Mouse (Mus musculus): ENCODE results near the gene Ptgfrn. TPM values are rescaled to one million over a fixed set of nuclear protein-coding genes. Genes with fewer than 3 reads are reported as not detected.
A peak's percentile ranks its signal among the peaks of the same experiment; 100 is the strongest.

The Ptgfrn gene
- total RNA-seq (2022), result 10 to 100 TPM; 17.2 to 21.1 (median 19.8) TPM

DNA sequence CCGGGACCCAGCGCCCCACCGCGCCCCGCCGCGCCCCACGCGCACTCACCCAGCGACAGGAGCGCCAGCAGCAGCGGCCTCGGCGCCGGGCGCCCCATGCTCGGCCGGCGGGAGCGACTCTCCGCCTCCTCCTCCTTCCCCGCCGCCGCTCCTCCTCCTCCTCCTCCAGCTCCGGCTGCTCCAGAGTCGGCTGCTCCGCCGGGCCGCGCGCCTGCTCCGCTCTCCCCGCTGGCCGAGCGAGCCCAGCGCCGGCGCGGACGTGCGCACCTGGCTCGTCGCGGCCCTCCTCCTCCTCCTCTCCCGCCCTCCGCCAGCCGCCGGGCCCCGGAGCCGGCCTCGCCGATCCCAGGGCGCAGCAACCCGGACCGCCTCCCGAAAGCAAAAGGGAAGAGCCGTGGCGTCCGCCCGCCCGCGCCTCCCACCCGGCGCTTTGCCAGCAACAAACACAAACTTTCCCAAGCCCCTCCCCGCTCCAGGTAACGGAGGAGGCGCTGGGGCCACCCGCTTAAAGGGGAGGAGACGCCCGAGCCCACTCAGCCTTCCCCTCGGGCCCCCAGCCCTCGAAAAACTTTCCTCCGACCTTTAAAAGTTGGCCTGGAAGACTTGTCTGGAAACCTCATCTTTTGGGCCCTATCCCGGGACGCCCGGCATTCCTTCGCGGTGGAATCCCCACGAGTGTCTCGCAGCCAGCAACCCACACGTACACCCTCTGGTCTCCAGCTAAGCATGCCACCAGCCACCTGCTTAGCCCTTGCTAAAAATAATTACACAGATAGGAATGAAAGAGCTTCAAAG lies at the start of gene Ptgfrn:
Gene Ptgfrn, minus strand, starts transcription at position 236 of the 795 bp plus-strand sequence.
- DNase-seq (ENCODE audit: low spot score), result peak; percentile 58

DNA sequence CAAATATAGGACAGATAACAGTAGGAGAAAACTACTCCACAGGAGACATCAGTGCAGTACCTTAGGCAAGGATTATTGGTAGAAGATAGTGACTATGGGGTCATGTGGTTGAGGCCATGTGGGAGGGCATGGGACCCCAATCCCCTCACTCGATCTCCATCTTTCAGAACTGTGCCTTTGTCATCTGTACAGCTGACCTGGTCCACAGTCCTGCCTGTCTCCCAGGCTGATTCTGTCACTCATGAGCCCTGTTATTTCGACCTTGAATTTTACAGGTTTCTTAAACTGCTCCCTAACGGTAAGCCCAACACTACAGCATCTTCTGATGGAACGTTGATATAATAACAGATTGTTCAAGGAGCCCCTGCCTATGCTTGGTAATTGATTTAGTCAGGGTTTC lies 49.6 kb upstream of the Ptgfrn start:
- DNase-seq (ENCODE audit: low spot score), result no peak

DNA sequence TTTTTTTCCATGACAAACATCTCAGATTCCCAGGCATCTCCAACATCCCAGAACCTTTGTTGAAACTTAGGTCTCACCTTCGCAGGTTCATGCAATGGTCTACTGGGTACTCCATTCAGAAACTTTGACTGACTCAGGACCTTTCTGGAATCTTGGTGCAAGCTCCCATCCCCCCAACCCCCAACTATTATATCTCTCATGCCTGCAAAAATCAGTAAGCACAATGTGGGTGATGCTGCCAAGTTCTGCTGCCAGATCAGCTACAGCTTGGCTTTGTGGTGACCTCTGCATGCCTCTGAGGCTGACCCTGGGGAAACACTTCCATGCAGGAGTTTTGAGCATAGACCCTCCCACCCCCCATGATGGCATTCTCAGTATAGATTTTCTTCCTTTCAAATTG lies 44.0 kb upstream of the Ptgfrn start:
- no peak for DNase-seq (ENCODE audit: low spot score)

DNA sequence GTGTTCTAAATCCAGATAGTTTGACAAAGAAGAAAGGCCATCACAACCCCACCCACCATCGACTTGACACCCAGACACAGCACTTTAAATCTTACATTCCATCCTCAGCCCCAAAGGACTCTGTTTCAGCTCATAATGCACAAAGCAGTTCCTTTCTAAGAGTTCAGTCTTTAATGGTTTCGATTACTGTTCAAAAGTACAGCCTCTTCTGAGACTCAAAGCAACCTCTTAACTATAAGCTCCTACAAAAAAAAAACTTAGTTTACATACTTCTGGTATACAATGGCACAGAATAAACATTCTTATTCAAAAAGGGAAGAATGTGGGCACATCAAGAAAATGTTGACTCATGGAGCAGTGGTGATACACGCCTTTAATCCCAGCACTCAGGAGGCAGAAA lies 43.3 kb upstream of the Ptgfrn start:
- no peak for DNase-seq (ENCODE audit: low spot score)

DNA sequence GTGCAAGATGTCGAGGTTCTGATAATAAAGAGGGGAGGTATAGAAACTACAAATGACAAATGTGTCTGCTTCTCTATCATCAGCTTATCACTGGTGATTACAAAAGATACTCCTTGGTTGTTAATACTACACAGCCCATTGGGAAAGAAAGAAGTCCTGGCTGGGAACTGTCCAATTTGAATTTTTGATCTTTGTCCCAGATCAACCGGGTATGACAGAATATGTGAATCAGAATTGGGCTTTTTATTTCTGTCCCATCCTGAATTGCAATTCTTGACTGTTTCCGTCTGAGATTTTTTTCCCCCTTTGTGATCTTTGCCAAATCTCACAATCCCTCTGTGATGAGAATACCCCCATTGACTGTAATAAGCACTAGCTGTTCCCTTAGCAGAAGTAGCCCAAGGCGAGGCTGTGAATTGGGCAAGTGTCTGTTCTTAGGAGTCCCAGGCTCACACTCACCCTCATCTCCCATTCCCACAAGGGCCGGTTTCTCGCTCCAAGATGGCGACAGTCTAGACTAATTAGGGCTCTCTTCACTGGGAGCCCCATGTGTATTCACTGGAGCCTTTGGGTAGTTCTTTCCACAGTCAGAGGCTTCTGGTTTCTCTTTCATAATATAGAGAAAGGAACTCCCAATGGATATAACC lies 36.2 kb upstream of the Ptgfrn start:
- DNase-seq (ENCODE audit: low spot score), result peak; percentile 22

DNA sequence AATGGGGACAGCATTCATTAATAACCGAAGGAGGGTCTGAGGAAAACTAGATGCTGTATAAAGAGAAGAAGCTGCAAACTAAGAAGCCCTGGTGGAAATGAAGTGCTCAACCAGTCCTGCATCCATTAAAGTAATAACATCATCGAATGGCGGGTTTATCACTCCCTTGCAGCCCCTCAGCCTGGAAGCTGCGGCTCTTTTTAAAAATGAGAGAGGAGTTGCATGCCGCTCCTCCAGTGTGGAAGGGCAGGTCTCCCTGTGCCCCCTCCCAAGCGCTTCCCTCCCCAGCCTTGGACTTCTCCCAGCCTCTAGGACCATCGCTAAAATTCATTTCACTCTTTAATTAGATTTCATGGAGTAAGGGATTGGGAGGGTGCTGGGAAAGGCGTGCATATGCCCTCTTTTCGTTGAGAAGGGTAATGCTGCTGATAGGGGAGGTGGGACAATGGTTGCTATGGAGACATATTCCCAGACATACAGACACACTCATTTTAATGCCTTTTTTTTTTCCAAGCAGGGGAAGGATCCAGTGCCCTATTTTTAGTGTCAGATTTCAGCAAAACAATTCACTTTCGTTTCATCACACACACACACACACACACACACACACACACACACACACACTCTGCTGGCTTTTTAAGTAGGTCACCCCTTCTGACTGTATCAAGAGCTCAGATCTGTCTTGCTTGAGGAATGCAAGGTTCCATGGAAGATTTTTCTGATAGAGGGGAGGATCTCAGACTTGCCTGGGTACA lies 35.4 kb upstream of the Ptgfrn start:
- DNase-seq (ENCODE audit: low spot score), result no peak

DNA sequence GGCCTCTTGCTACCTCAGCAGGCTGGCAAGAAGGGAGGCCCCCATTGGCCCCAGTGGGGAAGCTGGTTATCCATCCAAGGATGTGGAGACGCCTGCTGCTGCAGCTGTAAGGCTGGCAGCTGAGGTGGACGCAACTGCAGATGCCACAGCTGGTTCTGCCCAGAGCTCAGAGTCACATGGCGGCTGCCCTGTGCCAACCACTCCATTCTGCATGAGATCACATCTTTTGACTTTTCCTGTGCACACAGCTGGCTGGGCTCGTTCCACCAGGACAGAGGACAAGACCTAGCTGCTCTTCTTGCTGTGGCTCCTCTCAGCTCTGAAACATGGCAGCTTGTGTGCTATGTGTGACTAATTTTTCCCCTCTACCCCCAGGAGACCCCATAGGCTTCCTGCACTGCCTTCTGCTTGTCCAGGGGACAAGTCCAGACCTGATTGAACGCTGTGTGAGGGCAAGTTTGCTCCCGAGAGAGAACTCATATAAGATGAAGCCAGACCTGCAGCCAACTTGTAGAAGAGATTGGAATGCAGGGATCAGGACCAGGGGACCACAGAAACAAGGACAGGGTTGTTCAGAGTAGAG lies 34.4 kb upstream of the Ptgfrn start:
- no peak for DNase-seq (ENCODE audit: low spot score)

DNA sequence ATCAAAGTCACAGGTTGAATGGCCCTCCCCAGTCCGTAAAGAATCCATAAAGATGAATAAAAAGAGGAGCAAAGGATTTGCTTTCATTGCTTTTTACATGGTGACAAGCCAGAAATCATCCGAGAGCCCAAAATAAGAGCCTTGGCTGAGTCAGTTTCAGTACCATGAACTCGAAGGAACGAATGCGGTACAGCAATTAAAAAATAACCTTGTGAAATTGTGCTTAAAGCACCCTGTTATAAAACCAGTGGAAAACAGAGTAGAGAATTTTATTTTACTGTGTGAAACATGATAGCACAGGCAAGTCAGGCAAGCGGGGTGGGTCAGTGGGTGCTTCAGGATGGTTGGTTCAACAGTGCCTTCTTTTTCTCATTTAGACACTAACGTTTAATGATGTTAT lies 33.4 kb upstream of the Ptgfrn start:
- no peak for DNase-seq (ENCODE audit: low spot score)

DNA sequence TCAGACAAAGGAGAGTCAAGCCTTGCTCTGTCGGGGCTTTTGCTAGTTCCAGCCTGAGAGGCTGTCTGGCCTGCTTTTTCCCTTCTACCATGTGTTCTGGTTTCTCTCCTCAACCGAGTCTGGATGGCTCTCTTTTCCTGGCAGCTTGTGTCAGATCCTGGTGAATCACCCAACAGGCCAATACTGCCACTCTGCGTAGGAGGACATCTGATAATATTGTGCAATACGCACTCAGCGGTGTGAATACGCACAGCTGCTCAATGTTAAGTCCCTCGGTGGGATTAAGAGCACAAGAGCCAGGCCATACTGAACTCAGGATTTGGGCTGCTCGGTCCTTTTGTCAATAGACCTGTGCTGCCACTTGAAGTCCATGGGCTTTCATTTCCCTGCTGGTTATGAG lies 31.8 kb upstream of the Ptgfrn start:
- peak; percentile 33 for DNase-seq (ENCODE audit: low spot score)

DNA sequence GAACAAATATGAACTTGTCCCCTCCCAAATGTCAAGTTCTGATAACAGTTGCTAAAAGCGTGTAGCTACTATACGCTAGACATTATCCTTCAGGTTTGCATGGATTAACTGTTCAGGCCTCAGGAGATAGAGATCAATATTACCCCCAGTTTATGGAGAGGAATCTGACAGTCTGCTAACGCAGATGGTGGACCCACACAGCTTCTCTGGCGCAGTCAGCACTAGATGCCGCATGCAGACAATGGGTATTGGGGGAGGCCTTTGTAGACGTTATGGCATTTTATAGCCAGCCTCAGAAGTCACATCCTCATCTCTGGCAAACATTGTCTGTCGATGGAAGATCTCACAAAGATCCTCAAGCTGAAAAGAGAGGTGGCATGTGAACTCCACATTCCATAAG lies 29.9 kb upstream of the Ptgfrn start:
- no peak for DNase-seq (ENCODE audit: low spot score)

DNA sequence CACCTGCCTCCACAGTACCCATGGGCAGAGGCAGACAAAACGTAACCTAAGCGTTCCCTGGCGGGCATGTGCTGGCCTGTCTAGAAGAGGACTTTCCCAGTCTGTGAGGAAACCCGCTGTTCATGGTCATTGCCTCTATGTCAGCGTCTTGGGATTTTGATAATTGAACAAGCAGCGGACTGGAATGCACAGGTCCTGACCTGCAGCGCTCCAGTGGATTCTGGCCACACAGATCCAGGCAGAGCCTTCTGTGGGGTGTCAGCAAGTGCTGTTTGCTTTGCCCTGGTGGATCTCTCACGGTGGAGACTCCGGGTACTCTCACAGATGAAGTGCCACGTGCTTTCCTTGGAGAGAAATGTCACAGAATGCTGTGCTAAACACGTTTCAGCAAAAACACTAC lies 26.4 kb upstream of the Ptgfrn start:
- DNase-seq (ENCODE audit: low spot score), result no peak

DNA sequence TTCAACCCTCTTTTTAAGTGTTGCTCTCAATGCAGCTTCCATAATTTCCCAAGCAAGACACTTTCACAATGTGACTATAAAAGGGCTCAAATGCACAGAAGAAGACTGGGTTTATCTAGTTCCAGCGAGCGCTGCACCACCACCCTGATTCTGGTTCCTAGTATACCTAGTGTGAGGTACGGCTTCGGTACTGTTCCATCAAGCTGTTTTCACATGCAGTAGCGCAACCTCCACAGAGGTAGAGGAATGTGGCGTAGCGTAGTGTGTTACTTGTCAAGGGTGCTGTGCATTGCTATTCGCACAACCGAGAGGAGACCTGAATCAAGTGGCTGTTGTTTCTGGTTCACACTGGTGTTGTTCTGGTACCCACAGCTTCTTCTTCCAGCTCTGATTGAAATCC lies 24.8 kb upstream of the Ptgfrn start:
- no peak for DNase-seq (ENCODE audit: low spot score)

DNA sequence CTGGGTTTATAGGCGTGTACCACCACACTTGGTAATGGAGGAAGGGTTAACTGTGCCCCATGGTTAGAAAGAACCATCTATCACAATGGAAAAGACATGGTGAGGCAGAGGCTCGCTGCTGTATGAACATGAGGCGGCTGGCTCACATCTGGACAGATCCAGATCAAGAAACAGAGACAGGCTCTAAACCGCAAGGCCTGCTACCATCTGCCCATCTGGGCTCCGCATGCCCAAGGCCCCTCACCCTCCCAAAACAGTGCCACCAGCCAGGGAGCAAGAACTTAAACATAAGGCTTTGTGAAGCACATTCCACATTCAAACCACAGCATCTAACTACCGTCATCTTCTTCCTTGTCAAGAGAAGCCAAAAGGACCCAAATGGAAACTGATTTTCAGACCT lies 22.9 kb upstream of the Ptgfrn start:
- no peak for DNase-seq (ENCODE audit: low spot score)

DNA sequence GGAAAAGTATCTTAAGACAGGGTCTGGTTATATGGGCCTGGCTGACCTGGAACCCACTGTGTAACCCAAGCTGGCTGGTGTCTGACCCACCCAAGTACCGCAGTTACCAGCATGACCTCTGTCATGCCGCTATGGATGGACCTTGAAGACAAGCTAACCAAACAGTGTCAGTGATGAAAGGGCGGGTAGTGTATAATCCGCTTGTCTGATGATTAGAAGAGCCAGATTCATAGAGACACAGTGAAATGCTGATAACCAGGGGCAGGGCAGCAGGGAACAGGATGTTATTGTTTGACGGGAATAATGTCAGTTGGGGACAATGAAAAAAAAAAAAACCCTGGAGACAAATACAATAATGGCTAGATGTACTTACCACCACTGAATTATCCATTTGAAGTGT lies 21.7 kb upstream of the Ptgfrn start:
- no peak for DNase-seq (ENCODE audit: low spot score)

DNA sequence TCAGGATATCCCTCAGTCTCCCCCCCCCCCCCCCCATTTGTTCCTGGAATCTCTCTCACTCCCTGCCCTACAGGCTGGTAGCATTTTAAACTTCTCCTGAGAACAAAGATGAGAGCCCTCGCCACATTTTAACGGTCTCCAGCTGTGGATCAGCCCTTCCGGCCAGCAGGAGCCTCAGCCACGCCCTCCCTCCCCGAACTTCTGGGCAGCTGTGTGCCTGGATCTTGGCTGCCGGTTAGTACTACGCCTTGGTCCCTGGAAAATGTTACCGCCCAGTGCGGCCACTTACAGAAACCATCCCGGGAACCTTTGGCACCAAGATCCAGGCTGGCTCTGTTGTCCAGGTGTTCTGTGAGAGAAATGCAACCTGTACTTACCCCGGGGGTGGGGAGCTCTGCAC lies 20.4 kb upstream of the Ptgfrn start:
- peak; percentile 76 for DNase-seq (ENCODE audit: low spot score)

DNA sequence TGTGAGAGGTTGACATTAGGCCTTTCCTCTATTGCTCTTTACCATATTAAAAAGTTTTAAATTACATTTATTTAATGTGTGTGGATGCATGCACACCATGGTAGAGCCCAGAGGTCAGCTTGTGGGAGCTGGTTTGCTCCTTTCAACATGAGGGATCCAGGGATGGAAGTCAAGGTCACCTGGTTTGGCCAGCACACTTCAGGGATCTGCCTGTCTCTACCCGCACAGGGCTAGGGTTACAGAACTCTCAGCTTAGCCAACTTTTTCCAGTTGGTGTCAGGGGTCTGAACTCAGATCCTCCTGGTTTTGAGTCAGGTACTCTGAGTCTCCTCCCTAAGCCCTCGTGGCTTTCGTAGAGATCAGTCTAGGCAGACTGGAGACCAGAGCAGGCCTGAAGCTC lies 19.5 kb upstream of the Ptgfrn start:
- no peak for DNase-seq (ENCODE audit: low spot score)

DNA sequence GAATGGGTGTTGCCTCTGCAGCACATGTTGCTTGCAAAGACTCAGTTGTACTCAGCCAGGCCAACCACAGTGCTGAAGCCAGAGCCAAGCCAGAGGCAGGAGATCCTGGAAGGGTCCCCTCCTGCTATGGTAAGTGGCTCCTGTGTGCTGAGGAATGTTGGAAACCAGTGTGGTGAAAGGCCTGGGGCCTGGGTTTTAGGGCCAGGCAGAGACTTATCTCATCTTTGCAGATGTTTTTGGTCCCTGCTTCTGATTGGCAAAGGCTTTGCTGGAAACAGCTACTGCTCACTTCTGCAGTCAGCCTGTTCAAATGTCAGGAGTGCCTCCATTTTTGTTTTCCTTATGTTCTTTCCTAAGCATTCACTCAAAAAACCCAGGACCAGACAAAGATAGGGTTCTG lies 19.0 kb upstream of the Ptgfrn start:
- no peak for DNase-seq (ENCODE audit: low spot score)

DNA sequence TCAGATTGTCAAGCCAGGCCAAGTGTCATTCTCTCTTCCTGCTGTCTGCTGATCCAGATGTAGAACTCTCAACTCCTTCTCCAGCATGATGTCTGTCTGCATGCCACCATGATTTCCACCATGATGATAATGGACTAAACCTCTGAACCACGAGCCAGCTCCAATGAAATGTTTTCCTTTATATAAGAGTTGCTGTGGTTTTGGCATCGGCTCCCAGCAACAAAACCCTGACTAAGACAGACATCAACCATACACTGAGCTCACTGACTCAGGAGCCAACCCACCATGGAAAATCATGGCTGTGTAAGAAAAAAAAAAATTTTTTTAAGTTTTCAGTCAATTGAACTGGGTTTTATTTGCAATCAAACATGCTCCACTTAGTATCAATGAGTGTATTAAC lies 17.7 kb upstream of the Ptgfrn start:
- no peak for DNase-seq (ENCODE audit: low spot score)

DNA sequence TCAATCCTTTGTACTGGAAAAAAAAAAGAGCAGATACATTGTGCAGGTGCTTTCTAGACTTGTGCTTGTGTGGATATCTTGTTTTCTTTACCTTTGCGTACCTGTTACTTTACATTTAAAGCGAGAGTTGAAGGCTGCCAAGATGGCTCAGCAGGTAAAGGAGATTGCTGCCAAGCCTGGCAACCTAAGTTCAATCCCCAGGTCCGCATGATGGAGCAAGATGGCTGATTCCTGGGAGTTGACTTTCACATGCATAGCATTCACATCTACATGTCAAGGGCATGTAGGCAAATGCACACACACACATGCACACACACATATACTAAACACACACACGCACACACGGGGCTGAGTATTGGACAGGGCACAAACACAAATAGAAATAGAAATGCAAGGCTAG lies 14.6 kb upstream of the Ptgfrn start:
- DNase-seq (ENCODE audit: low spot score), result no peak

DNA sequence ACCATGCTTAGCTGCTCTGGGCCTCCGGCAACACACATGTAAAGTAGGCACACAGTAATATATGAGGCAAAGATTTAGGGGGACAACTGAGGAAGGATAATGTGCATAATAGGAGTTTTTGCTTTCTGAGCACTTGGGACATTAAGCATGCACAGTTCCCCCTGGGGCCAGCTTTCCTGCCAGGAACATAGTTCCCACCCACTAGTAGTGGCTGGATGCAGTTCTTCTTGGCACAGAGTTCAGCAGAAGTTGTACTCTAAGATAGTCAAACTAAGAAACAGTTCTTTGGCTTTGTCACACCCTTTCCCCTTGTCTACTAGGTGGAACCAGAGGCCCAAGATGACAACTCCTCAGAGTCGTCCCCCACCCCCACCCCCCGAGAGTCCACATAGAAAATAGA lies 12.4 kb upstream of the Ptgfrn start:
- DNase-seq (ENCODE audit: low spot score), result peak; percentile 73

DNA sequence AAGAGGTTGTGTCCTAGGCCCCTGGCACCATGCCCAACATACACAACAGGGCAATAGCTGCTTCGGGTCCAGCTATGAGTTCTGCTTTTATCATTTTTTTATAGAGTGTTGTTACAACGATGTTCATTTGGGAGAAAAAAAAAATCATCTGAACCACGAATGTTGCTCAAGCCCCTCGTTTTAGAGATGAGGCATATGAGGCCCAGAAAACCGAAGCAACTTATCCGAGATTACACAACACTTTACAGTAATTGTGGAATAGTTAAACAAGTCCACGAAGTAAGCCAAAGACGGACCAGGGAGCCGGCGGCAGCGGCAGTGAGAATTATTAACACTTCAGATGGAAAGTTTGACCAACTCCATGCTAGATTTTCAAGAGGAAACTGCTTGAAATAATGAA lies 7.7 kb upstream of the Ptgfrn start:
- DNase-seq (ENCODE audit: low spot score), result no peak

DNA sequence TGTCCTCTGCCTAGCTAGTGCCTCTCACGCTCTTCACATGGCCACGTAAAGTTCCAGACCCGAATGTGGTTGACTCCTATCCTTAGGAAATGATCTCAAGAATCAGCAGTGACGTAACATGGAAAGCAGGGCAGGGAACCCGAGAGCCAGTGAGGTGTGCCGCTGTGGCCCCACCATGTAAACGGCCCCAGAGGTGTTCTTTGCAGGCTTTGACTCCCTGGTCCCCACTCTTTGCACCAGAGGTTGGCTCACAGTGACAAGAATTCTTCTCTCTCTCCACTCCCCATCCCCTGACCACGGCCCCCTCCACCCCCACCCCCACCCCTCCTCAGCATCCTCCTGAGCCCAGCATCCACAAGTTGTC lies 7.3 kb upstream of the Ptgfrn start:
- DNase-seq (ENCODE audit: low spot score), result no peak

Measured in heart, adult 8-10 months (tissue).